Mouse (Mus musculus): ENCODE results near the gene Zhx3.

Gene Zhx3

GRCm38 (mm10) chr2:160747075-160747474 is 125.7 kb downstream of the Zhx3 start:
- no peak for DNase-seq

GRCm38 (mm10) chr2:160746637-160747036 is 126.2 kb downstream of the Zhx3 start:
- no peak for DNase-seq

- DNase-seq = no peak
Observed at GRCm38 (mm10) chr2:160745497-160745896, 127.3 kb downstream of the Zhx3 start.

- no peak for DNase-seq
Observed at GRCm38 (mm10) chr2:160744823-160745210, 128.0 kb downstream of the Zhx3 start.

- peak; percentile 66 to 76 for DNase-seq
Observed at GRCm38 (mm10) chr2:160744040-160744822, 128.6 kb downstream of the Zhx3 start.

GRCm38 (mm10) chr2:160742161-160742609 is 130.6 kb downstream of the Zhx3 start:
- DNase-seq = no peak

GRCm38 (mm10) chr2:160741580-160741979 is 131.2 kb downstream of the Zhx3 start:
- no peak for DNase-seq

- no peak for DNase-seq
Observed at GRCm38 (mm10) chr2:160740521-160741156, 132.2 kb downstream of the Zhx3 start.

- DNase-seq = peak in 1 of 2 experiments; percentile 51
Observed at GRCm38 (mm10) chr2:160739647-160740356, 133.0 kb downstream of the Zhx3 start.

GRCm38 (mm10) chr2:160738354-160738753 is 134.4 kb downstream of the Zhx3 start:
- DNase-seq = no peak

- no peak for DNase-seq
Observed at GRCm38 (mm10) chr2:160736466-160736865, 136.3 kb downstream of the Zhx3 start.

- no peak for DNase-seq
Observed at GRCm38 (mm10) chr2:160735706-160736310, 137.0 kb downstream of the Zhx3 start.

- DNase-seq = no peak
Observed at GRCm38 (mm10) chr2:160734331-160734730, 138.5 kb downstream of the Zhx3 start.

GRCm38 (mm10) chr2:160733131-160733531 is 139.7 kb downstream of the Zhx3 start:
- DNase-seq = no peak

- DNase-seq = no peak
Observed at GRCm38 (mm10) chr2:160732420-160732995, 140.3 kb downstream of the Zhx3 start.

- peak; percentile 63 to 67 for DNase-seq
Observed at GRCm38 (mm10) chr2:160731839-160732261, 140.9 kb downstream of the Zhx3 start.

GRCm38 (mm10) chr2:160731117-160731838 is 141.5 kb downstream of the Zhx3 start, which contains the start of gene Plcg1:
TSS of gene Plcg1 (plus strand) at chr2:160731300.
- DNase-seq = peak; percentile 92 to 94

GRCm38 (mm10) chr2:160730797-160731116 is 142.0 kb downstream of the Zhx3 start:
- DNase-seq = peak in 1 of 2 experiments; percentile 41

- DNase-seq = peak; percentile 60 to 65
Observed at GRCm38 (mm10) chr2:160729851-160730796, 142.7 kb downstream of the Zhx3 start.

GRCm38 (mm10) chr2:160729436-160729835 is 143.4 kb downstream of the Zhx3 start:
- no peak for DNase-seq

GRCm38 (mm10) chr2:160728972-160729371 is 143.8 kb downstream of the Zhx3 start:
- no peak for DNase-seq
